Mouse (Mus musculus) CD4-positive, CD25-positive, alpha-beta regulatory T cell, adult 2 months (primary cell): ENCODE measurements at regions not wholly inside any gene's neighbourhood (a gene's known extent, or its start where the extent isn't known, plus 50 kb on each side); places are given as distances from the start of the nearest gene placed in this dataset.

Experiments used
- DNase-seq: peaks from one replicate; pipeline ENCODE4 v3.0.0-alpha.2; 2012; ENCODE audit warnings: low read depth, low spot score

DNA sequence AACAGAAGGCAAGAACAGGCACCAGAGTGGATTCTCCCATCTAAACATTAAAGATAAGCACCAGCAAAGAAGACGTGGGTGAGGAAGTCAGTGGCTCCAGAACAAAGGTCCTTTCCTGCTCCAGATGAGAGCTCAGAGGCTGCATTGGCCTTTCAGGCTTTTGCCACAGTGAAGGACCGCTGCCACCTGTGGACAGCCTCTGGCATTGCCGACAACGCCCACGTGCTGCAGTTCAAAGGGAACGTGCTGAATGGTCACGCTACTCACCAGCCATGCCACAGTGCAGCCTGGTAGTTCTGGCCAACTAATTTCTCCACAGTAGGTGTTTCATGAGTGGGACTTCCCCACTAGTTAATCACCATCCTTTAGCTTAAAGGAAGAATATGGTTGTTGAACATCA is 365.1 kb downstream of the Dmrt2 start:
- DNase-seq: peak; percentile 0

DNA sequence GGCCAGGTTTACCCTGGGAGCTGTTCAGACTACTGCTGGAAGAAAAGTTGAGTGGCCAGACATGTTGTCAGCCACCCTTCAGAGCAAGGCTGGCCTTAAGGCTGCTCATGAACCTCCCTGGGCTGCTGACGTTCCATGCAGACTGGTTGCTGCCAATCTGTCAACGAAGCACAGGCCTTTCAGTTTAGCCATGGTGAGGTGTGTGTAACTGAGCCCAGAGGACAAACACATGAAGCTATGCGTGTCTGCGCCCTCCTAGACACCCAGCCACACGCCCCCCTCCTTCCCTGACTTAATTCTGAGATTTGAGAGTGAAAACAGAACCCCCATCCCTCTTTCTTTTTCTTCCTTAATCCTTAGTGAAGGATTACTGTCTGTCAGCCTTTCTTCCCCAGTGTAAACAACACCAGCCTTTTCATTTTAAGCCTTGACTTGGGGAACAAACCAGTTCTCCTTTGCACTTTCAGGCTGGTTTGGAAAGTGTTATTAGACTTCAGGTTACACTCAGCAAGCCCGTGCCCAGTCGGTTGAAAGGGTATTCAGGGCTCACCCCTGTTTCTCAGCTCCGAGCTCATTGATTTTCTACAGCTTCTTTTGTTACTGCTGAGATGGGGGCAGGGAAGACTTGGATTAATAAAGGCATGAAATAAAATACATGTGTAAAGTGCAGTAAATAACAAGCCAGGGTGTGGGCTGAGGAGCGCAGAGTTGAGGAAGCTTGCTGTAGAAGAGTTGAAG is 379.4 kb downstream of the Dmrt2 start:
- no peak for DNase-seq

DNA sequence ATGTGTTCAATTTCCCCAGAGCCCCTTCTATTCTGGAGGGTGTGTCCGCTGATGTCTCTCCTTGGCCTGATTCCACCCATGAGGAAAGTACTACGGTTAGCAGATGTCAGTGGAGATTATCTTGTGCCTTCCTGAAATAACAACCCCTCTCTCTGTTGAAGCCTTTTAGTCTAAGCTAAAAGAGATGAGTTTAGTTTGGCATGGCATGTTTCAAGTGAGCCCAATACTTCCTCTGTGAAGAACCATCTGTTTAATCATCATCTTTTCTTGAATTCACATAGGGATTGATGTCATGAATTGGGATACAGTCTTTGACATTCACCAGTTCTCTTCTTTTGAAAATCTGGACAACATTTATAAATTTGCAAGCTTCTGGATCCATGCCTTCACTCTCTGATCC is 387.5 kb downstream of the Dmrt2 start:
- no peak for DNase-seq

- DNase-seq: no peak
These were observed 396.3 kb downstream of the Dmrt2 start for GRCm38 (mm10) chr19:26068553-26068952.

GRCm38 (mm10) chr19:26069908-26070307 is 397.7 kb downstream of the Dmrt2 start:
- DNase-seq: no peak

DNA sequence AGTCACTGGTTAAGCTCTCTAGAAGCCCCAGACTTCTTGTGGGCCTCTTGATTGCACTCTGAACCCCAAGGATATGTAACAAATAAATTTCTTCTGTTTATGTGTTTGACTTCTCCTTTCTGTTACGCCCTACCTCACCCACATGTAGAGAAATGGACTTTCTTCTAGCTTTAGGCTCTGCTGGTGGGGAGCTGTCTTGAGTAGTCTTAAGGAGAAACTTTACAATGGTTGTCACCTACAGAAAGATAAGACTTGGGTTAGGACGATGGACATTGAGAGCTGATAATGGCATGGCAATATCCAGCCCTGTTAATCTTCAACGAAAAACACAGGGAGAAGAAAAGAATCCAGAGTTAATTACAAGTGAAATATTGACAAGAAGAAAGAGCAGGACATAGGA is 416.1 kb downstream of the Dmrt2 start:
- DNase-seq: no peak

- no peak for DNase-seq
These were observed 419.2 kb downstream of the Dmrt2 start for GRCm38 (mm10) chr19:26091386-26091785.

GRCm38 (mm10) chr19:26093844-26094243 is 421.6 kb downstream of the Dmrt2 start:
- no peak for DNase-seq

- no peak for DNase-seq
These were observed 442.1 kb downstream of the Dmrt2 start for GRCm38 (mm10) chr19:26114326-26114725.

- DNase-seq: no peak
These were observed 456.2 kb downstream of the Dmrt2 start for GRCm38 (mm10) chr19:26128423-26128822.

GRCm38 (mm10) chr19:26134385-26134784 is 462.2 kb downstream of the Dmrt2 start:
- DNase-seq: no peak

DNA sequence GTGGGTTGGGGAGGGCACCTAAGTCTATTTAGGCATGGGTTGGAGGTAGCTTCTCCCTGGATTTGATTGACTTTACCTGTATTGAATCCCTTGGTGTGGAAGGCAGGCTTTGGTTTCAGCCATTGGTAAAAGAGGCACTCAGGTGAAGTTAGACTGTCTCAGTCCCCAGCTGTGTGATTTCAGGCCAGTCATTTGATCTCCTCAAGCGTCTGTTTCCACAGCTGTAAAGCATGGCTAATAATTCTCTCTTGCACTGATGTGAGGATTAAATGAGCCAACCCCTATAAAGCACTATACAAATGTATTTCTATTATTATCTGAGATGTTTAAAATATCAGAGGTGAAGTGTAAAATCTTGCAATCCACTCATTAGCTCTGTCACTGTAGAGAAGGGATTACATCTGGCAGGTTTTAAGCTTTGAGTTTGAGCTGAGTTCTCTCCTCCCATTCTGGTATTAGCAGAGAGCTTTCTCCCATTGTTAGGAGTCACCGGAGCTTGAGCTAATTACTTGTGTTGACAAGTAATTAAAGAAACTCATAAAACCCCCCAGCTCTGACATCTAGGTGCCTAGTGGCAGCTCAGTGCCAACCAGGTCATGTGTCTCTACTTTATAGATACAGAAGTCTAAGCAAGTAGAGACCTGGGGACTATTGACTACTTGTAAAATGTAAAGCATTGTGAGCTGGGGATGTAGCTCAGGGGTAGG is 463.3 kb downstream of the Dmrt2 start:
- DNase-seq: no peak

- DNase-seq: no peak
These were observed 464.2 kb upstream of the Smarca2 start for GRCm38 (mm10) chr19:26140647-26141046.

GRCm38 (mm10) chr19:26143539-26143938 is 461.3 kb upstream of the Smarca2 start:
- no peak for DNase-seq

- no peak for DNase-seq
These were observed 453.6 kb upstream of the Smarca2 start for GRCm38 (mm10) chr19:26151216-26151615.

GRCm38 (mm10) chr19:26164993-26165392 is 439.9 kb upstream of the Smarca2 start:
- no peak for DNase-seq

DNA sequence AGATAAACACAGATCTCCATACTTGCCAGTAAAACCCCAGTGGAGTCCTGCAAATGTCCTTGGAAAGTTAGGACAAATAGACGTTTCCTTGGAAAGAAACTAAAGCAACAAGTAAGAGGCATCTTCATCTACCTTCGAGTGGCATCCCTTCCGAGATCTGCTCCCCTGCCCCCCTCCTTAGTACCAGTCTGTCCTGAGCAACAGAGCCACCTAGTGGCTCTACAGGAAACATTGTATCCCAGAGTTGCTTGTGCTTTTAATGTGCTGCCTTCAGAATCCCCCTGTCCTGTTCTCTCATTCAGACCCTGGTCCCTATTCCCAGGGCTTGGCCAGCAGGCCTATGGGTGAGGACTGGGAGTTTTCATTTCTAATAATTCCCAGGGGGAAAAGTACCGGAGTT is 423.1 kb upstream of the Smarca2 start:
- DNase-seq: no peak

- no peak for DNase-seq
These were observed 419.8 kb upstream of the Smarca2 start for GRCm38 (mm10) chr19:26185012-26185411.

GRCm38 (mm10) chr19:26190803-26191202 is 414.0 kb upstream of the Smarca2 start:
- DNase-seq: no peak

DNA sequence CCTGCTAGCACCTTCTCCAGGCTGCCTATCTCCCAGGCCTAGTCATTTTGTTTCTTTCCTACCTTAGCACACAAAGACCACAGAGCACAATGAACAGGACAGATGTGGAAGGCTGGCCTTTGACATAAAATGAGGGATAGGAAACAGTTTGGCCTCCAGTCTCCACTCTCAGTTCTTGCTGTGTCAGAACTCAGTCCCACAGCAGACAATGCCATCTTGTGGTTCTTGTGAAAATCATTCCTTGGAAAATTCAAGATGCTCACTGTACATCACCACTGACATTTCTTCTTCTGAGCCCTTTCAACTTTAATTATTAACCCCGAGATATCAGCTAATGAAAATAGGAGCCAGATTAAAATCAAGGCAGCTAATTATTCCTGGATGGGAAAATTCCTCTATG is 411.2 kb upstream of the Smarca2 start:
- DNase-seq: no peak

DNA sequence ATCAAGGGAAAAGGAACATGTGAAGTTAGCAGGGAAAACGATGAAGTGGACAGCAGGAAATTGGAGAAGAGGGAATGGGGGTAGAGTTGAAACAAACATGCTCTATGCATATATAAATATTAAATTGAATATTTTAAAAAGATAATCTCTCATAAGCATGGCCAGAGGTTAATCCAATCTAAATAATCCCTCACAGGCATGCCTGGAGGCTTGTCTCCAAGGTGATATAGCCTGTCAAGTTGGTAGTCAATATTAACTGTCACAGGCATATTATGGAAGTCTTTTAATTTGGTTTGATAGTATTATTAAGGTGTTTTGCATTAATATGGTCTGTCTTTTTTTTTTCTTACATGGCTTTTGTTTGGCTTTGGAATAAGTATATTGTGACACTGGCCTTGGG is 396.1 kb upstream of the Smarca2 start:
- no peak for DNase-seq

DNA sequence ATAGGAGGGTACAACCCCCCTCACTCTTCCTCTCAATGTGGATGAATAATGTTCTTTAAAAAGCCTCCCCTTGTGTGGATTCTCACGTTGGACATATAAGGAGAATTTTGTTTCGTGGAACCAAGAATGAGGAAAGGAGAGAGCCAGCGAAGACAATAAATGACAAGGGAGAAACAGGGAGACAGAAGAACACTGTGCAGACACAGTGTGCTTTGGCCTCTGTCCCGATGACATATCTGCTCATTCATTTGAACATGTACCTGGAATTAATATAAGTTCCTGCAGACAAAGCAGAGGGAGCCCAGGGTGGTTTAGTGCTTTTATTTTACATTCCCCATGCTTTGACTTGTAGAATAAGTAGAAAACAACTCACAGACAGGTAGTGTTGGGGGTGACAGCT is 370.3 kb upstream of the Smarca2 start:
- DNase-seq: no peak

GRCm38 (mm10) chr19:26244067-26244466 is 360.8 kb upstream of the Smarca2 start:
- DNase-seq: no peak
